ENCODE assay signal across 12 mouse cellular contexts in genomic region chr5:30762815-30763510, GRCm38 (mm10). TPM values are rescaled to one million over a fixed set of nuclear protein-coding genes. Genes with fewer than 3 reads are reported as not detected.
DNase-seq lines count a peak whose midpoint lies in the region; ATAC-seq and TF ChIP-seq lines count a peak whose summit lies in the region.
"Had no signal": no experiment of that assay in that cellular context is flagged by ENCODE, and none has a peak within 500 bp of the region (broad histone marks: within the 10 kb centered on the region; RNA-seq: fewer than 3 reads in every experiment).

No protein-coding gene starts in this region.

- peak overlapping the region; percentile 70 for H3K27ac ChIP-seq in layer of hippocampus, adult 2 months
- peak overlapping the region; percentile 65 for H3K27ac ChIP-seq in forebrain, embryonic 10.5 days
- H3K27ac ChIP-seq in neural tube, embryonic 14.5 days (ENCODE audit: low read depth, low read length) = peak overlapping the region; percentile 72

- no peak for TF ChIP-seq CTCF in layer of hippocampus, adult 2 months (conservative IDR thresholded peaks at IDR 0.05)

- H3K27me3 ChIP-seq in forebrain, embryonic 10.5 days (ENCODE audit: poor library complexity, severe bottlenecking) = no peaks in the 10 kb centered on the region
- H3K27me3 ChIP-seq in neural tube, embryonic 14.5 days (ENCODE audit: control insufficient read depth, insufficient read depth, low read length) = no peaks in the 10 kb centered on the region

- 73% methylated on average over 14 of the region's 14 CpGs for WGBS in forebrain, embryonic 10.5 days
- WGBS in neural tube, embryonic 14.5 days = 30% methylated on average over 14 of the region's 14 CpGs

- DNase-seq in layer of hippocampus, adult 2 months (ENCODE audit: low spot score in 2 of 2) = peak; percentile 52 to 78
- no peak for DNase-seq in layer of hippocampus, postnatal 10 days (ENCODE audit: low spot score in 2 of 2)
- no peak for DNase-seq in forebrain, embryonic 10.5 days (ENCODE audit: extremely low spot score, low spot score)
- peak; percentile 54 to 60 for DNase-seq in layer of hippocampus, adult 8-10 months (ENCODE audit: low spot score in 2 of 2)
- no peak for DNase-seq in cerebellum, postnatal 36 days
- no peak for DNase-seq in adrenal gland, adult 2 months
- DNase-seq: cerebellum, adult 11 months; heart, adult 18-20 months; kidney, adult 11 months; lung, postnatal 4 days had no signal

- no peak overlapping the region; the same call in 1 of the 2 replicates for H3K9ac ChIP-seq in neural tube, embryonic 14.5 days (replicated peaks; ENCODE audit: low read depth, low read length)

- H3K36me3 ChIP-seq in forebrain, embryonic 10.5 days (replicated peaks) = peaks cover 62% of the 10 kb centered on the region
- no peaks in the 10 kb centered on the region; the same call in 1 of the 2 replicates for H3K36me3 ChIP-seq in neural tube, embryonic 14.5 days (ENCODE audit: control insufficient read depth, insufficient read depth, low read length)

- H3K9me3 ChIP-seq in forebrain, embryonic 10.5 days = no peaks in the 10 kb centered on the region
- H3K9me3 ChIP-seq in neural tube, embryonic 14.5 days (ENCODE audit: control insufficient read depth, low read length) = no peaks in the 10 kb centered on the region

- peak overlapping the region; percentile 1 for H3K4me2 ChIP-seq in neural tube, embryonic 14.5 days (ENCODE audit: low read depth, low read length)

- H3K4me1 ChIP-seq in forebrain, embryonic 10.5 days = peaks cover 38% of the 10 kb centered on the region
- H3K4me1 ChIP-seq in neural tube, embryonic 14.5 days (ENCODE audit: control insufficient read depth, insufficient read depth, low read length) = peaks cover 31% of the 10 kb centered on the region

- ATAC-seq in neural tube, embryonic 14.5 days (ENCODE audit: low read depth) = peak; percentile 78
- ATAC-seq in megakaryocyte-erythroid progenitor cell, adult 5-6 weeks (replicated peaks; ENCODE audit: low FRiP score, low TSS enrichment, poor library complexity, severe bottlenecking) = no peak

- H3K4me3 ChIP-seq in layer of hippocampus, adult 2 months = no peak overlapping the region
- no peak overlapping the region for H3K4me3 ChIP-seq in forebrain, embryonic 10.5 days
- no peak overlapping the region for H3K4me3 ChIP-seq in neural tube, embryonic 14.5 days (ENCODE audit: low read depth, low read length)

RNA-seq across cellular contexts. Expression of gene Mapre3, which starts 51.5 kb away (rescaled TPM):
- 100 to 1,000 TPM; 231 to 237 TPM for total RNA-seq in layer of hippocampus, adult 2 months (2021)
- 100 to 1,000 TPM; 202 to 212 TPM for total RNA-seq in layer of hippocampus, postnatal 10 days (2021)
- 15.6 and 16.5 TPM in 2 replicates for polyA plus RNA-seq in forebrain, embryonic 10.5 days (2016; fragmentation: Nextera tagmentation; extraction: Ambion mirVana)
- 100 to 1,000 TPM; 225 to 231 (median 227) TPM for total RNA-seq in layer of hippocampus, adult 8-10 months (2022)
- 129 and 140 TPM in 2 replicates for polyA plus RNA-seq in neural tube, embryonic 14.5 days (2014; fragmentation: Nextera tagmentation; extraction: Ambion mirVana)
- total RNA-seq in megakaryocyte-erythroid progenitor cell, adult 5-6 weeks (2014; fragmentation: Nextera tagmentation) = 0.25 TPM in 1 of 2 replicates, not detected in the other
- total RNA-seq in megakaryocyte-erythroid progenitor cell, adult 5-6 weeks (2017) = not detected in 2 replicates
- 10 to 100 TPM; 60.0 to 79.0 TPM for total RNA-seq in adrenal gland, adult 2 months (2021)
- polyA plus RNA-seq in adrenal gland, adult 2 months (2012; rRNA removed) = 103 and 134 TPM in 2 replicates

RNA-seq across cellular contexts. Expression of gene Dpysl5, which starts 51.6 kb away (rescaled TPM):
- 10 to 100 TPM; 30.1 to 30.7 TPM for total RNA-seq in layer of hippocampus, adult 2 months (2021)
- 100 to 1,000 TPM; 321 to 327 TPM for total RNA-seq in layer of hippocampus, postnatal 10 days (2021)
- polyA plus RNA-seq in forebrain, embryonic 10.5 days (2016; fragmentation: Nextera tagmentation; extraction: Ambion mirVana) = 61.5 and 64.0 TPM in 2 replicates
- total RNA-seq in layer of hippocampus, adult 8-10 months (2022) = 10 to 100 TPM; 23.6 to 33.6 (median 30.8) TPM
- polyA plus RNA-seq in neural tube, embryonic 14.5 days (2014; fragmentation: Nextera tagmentation; extraction: Ambion mirVana) = 178 and 203 TPM in 2 replicates
- total RNA-seq in megakaryocyte-erythroid progenitor cell, adult 5-6 weeks (2014; fragmentation: Nextera tagmentation) = not detected in 2 replicates
- total RNA-seq in megakaryocyte-erythroid progenitor cell, adult 5-6 weeks (2017) = not detected in 2 replicates
- total RNA-seq in adrenal gland, adult 2 months (2021) = 1 to 10 TPM in 1 of 2 experiments, under 1 TPM in 1; 0.92 to 2.3 TPM
- polyA plus RNA-seq in adrenal gland, adult 2 months (2012; rRNA removed) = 0.62 and 0.98 TPM in 2 replicates

Comparison
In these comparisons a context has a peak if more than half of its experiments do, and no peak if none do; other contexts are left out.
1. DNase-seq: peak in layer of hippocampus, adult 2 months (2 of 2) and layer of hippocampus, adult 8-10 months (2 of 2); none in layer of hippocampus, postnatal 10 days (0 of 2), forebrain, embryonic 10.5 days (single experiment), cerebellum, postnatal 36 days (0 of 2) and adrenal gland, adult 2 months (single experiment).
2. RNA of gene Dpysl5, which starts 51.6 kb away (total RNA-seq): 321 to 327 TPM in layer of hippocampus, postnatal 10 days; 23.6 to 33.6 TPM in layer of hippocampus, adult 8-10 months, 30.1 to 30.7 TPM in layer of hippocampus, adult 2 months, 0.92 to 2.3 TPM in adrenal gland, adult 2 months and not detected in megakaryocyte-erythroid progenitor cell, adult 5-6 weeks; every median in the first group is over 4 times any median in the second.
3. RNA of gene Mapre3, which starts 51.5 kb away (total RNA-seq): 231 to 237 TPM in layer of hippocampus, adult 2 months, 225 to 231 TPM in layer of hippocampus, adult 8-10 months, 202 to 212 TPM in layer of hippocampus, postnatal 10 days and 60.0 to 79.0 TPM in adrenal gland, adult 2 months; 0.25 TPM in megakaryocyte-erythroid progenitor cell, adult 5-6 weeks; every median in the first group is over 10 times any median in the second.
4. Peak in every context shown above with its lines, with median percentiles within 50 percentile points of each other: H3K27ac ChIP-seq.